Mouse (Mus musculus) 3134 (cell line): ENCODE data around the gene Olfr135.

ENCODE experiments used
- DNase-seq: peaks from one replicate; pipeline ENCODE4 v3.0.0-alpha.2; 2011; ENCODE audit warnings: low spot score; ENCODE audit not compliant: insufficient read length; ENCODE audit errors: extremely low read depth

The Olfr135 gene

GRCm38 (mm10) chr17:38204035-38204434, at the start of gene Olfr135:
Gene Olfr135, plus strand, starts transcription at chr17:38204335.
- no peak for DNase-seq

- no peak for DNase-seq
Measured at GRCm38 (mm10) chr17:38171088-38171487, 33.0 kb upstream of the Olfr135 start, which contains the start of gene Olfr134. Gene Olfr134, plus strand, starts transcription at chr17:38171388.
